Mouse (Mus musculus) hematopoietic stem cell, adult 5-6 weeks (primary cell): ENCODE data around the gene Fxyd7. TPM values are rescaled to one million over a fixed set of nuclear protein-coding genes. Genes with fewer than 3 reads are reported as not detected.

Source experiments
- ATAC-seq, 2 experiments: fragments of 125-278 bp in 1 of 2; replicated peaks in 1 of 2; 2 replicates each; pipeline ENCODE4 v1.8.0; 2016 to 2017; ENCODE audit warnings: inconsistent platforms in 2 of 2, mild to moderate bottlenecking in 2 of 2, moderate number of reproducible peaks in 2 of 2, low read depth in 1 of 2, moderate TSS enrichment in 1 of 2; ENCODE audit not compliant: low FRiP score in 2 of 2, poor library complexity in 2 of 2, severe bottlenecking in 2 of 2, insufficient read depth in 1 of 2, low TSS enrichment in 1 of 2
- total RNA-seq: library from RNA; stranded (forward); fragments of 172-1452, 232-1000 nt; gene quantifications from 2 replicates; pipeline ENCODE4 v1.2.3, GENCODE M21; 2017

Gene Fxyd7
- total RNA-seq, 1 experiment from 2014 or later, result 2.2 TPM

DNA sequence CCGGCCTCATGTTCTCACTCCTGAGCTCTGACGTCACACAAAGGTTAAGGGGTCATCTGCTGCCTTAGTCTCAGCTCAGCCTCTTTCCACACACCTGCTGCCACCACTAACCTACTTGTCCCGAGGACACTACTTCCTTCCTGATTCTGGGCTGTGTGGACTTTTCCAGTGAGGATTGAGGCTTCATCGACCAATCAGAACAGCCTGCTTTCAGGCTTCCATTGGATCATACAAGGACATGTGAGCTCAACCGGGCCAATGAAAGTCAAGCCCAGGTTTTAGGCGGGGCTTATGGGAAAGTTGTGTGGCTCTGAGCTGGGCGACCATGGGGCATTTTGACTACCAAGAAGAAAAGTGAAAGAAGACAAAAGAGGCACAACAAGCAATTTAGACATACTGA is 14.3 kb downstream of the Fxyd7 start:
- ATAC-seq, result peak in 1 of 2 experiments; percentile 20; a peak in 1 of 4 replicates

DNA sequence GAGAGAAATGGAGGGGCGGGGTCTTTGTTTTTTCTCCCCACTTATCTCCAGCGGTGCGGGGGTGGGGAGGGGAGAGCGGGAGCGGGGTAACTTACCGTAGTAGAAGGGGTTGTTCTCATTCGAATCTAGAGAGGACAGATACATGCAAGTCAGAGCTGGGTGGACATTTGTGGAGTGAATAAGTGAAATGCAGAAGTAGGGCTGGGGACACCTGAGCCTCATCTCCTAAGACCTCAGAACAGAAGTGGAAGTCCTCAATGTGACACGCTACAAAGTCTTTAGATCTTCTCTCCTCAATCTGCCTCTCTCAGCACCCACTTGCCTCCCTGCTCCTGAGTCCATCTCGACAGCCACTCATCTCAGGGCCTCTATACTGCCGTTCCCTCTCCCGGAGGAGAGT is 16.0 kb downstream of the Fxyd7 start:
- ATAC-seq, result no peak

DNA sequence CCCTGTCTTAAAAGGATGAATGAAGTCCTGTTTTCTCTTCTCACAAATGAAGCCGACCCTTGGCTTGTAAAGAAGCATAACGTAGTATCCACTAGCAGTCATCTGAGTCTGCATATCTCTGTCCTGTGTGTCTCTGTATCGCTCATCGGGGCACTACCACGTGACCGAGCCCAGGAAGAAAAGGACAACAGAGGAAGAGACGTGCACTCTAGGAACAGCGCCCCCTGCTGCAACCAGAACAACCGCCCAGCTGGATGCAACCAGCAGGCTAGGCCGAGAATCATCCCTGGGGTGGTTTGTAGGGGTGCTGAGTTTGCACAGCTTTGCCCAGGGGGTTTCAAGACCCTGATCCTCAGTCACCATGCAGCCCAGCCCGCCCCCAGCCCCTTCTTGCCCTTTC is 16.5 kb downstream of the Fxyd7 start:
- ATAC-seq, result no peak

DNA sequence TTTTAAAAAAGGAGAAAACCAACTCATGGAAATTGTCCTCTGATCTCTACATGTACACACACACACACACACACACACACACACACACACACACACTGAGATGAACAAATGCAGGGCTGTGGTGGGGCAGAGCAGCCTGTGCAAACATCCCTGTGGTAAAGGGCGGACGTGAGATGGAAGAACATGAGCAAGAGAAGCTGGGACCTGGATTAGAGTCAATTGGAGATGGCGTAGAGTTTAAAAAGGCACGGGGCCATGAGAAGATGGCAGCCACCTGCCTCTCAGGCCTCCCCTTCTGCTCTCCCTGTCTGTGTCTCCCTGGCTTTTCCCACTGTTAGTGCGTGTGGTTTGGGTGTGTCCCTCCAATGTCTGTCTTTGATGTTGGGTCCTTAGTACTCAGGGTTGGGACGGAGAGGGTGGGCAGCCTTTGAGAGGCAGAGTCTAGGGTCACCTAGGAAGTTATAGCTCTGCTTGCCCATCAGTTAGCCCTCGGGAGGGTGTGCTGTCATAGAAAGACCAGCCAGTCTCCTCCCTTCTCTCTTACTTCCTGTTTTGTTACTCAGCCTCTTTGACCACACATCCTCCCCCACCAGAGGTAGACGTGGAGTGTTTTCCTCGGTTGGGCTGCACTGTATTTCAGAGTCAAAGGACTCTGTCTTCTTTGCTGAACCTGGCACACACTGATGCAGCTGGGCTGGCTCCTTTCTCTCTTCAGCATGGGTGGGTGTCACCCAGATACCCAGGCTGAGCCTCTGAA is 17.7 kb downstream of the Fxyd7 start:
- ATAC-seq, result peak; percentile 84 to 94

DNA sequence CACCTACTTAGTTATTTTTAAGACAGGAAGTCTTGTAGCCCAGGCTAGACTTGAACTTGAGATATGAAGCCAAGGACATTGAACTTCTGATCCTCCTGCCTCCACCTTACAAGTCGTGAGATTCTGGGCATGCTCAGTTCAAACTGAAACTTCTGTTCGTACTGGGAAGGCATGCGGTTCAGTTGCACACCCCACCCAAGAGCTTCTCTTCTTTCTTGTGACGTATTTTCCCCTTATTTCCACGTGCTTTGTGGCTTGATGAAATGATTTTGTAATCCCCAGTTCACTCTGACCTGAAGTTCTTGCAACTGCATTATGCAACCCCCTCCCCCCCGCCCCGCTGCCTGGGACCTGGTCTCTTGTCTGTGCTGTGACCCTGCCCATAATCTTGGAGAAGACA is 19.5 kb downstream of the Fxyd7 start:
- peak in 1 of 2 experiments; percentile 29; a peak in 2 of 4 replicates for ATAC-seq

DNA sequence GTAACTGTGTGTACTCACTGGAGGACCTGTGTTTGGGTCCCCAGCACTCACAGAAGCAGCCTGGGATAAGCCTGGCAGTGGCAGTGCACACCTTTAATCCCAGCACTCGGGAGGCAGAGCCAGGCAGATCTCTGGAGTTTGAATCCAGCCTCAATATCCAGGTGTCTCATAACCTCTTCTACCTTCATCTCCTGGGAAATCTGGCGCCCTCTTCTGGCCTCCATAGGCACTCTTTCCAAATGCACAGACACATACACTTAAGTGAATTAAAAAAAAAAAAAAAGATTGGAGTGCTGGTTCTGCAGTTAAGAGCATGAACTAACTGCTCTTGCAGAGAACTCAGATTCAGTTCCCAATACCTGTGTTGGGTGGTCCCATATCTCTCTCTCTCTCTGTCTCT is 20.6 kb downstream of the Fxyd7 start:
- ATAC-seq, result no peak

- no peak for ATAC-seq
Observed at GRCm38 (mm10) chr7:31028609-31029008, 22.7 kb downstream of the Fxyd7 start.

GRCm38 (mm10) chr7:31017104-31017901 is 34.0 kb downstream of the Fxyd7 start:
- ATAC-seq, result no peak

DNA sequence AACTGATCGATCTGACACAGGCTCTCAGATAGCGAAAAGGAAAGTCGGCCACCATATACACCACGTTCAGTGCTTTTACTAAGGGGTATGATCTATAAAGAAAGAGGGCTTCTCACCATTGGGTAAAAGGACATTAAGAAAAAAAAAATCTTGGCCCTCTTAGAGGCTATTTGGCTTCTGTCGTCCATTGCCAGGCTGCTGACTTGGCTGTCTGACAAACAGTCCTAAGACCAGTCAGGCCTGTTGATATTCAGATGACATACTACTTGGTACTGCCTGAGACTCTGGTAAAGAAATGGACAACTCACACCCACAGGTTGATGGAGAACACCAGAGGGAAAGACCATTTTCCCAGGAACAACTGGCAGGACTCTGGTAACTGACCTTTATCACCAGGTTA is 38.3 kb downstream of the Fxyd7 start:
- no peak for ATAC-seq

- no peak; a peak in 1 of 4 replicates for ATAC-seq
Observed at GRCm38 (mm10) chr7:31008889-31009288, 42.4 kb downstream of the Fxyd7 start.

DNA sequence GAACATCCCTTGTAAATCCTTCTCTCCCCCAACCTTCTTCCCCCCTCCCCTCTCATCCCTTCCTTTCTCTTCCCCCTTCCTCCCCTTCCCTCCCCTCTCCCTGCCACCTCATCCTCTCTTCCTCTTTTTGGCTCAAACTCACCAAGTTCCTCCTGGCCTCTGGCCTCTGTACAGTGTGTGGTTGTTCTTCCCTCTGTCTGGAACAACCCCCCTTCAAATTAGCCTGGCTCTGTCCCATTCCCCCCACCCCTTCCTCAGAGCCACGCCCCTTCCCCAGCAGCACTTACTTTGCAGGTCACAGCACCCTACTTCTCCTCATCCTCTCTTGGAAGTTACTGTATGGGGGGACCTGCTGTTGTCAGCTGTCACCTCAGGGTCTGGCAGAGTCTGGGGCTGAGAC is 43.1 kb downstream of the Fxyd7 start:
- peak; percentile 76 to 79 for ATAC-seq

- peak in 1 of 2 experiments; percentile 2; a peak in 1 of 4 replicates for ATAC-seq
Observed at GRCm38 (mm10) chr7:31007775-31008174, 43.5 kb downstream of the Fxyd7 start.

DNA sequence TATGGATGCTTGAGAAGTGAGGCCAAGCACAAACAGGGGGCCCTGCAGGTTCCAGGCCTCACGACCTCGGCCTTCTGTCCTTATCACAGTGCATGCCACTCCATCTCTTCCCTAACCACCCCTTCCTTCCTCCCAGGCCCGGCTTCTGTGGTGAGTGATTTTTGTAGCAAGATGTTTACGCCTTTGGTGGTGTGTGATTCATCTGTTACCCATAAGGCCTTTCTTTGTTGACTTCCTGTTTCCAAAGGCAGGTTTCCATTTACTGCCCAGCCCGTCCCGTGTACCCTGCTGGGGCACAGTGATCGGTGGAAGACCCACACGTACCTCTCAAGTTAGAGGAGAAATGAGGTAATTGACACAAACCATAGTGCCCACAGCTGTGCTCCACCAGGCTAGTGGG is 48.6 kb downstream of the Fxyd7 start:
- peak; percentile 86 to 95 for ATAC-seq

DNA sequence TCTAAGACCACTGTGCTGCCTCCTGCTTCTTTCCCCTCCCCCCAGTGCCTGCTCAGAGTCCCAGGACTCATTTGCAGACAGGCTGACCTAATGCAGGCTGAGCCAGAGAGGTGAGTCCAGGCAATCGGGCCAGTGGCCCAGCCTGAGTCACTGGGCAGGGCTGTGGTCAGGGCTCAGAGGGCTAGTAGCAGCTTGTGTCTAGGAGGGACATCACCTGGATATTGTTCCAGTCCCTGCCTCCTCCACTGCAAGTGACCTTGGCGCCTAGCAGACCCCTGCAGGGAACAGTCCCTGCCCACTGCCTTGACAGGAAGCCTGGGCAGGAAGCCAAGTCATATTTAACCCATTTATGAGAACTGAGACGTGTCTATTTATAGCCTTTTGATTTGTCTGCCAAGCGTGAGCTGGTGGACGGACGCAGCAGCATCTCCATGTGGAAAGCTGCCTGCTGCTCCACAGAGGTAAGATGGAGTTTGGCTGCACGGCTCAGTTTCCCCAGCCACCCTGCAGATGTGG is 50.7 kb downstream of the Fxyd7 start:
- ATAC-seq, result peak; percentile 64 to 75

GRCm38 (mm10) chr7:30996491-30996890 is 54.8 kb downstream of the Fxyd7 start:
- ATAC-seq, result no peak

- ATAC-seq, result no peak
Observed at GRCm38 (mm10) chr7:30993986-30994385, 57.3 kb downstream of the Fxyd7 start.
